Mouse (Mus musculus) testis, adult 2 months (tissue): ENCODE data around the gene Gatad2b. TPM values are rescaled to one million over a fixed set of nuclear protein-coding genes. Genes with fewer than 3 reads are reported as not detected.

Experiments
- H3K27ac ChIP-seq: fragments of 200-500 bp; 2 replicates; pipeline ENCODE4 v1.5.1; 2012; ENCODE audit warnings: low read depth, low read length; ENCODE audit not compliant: control insufficient read depth, insufficient read depth
- H3K27me3 ChIP-seq: fragments of 200-500 bp; 2 replicates; pipeline ENCODE4 v1.6.1; 2012; ENCODE audit warnings: mild to moderate bottlenecking, low read length, moderate library complexity; ENCODE audit not compliant: control insufficient read depth, insufficient read depth
- H3K36me3 ChIP-seq: fragments of 200-500 bp; 2 replicates; pipeline ENCODE4 v1.6.1; 2012; ENCODE audit warnings: mild to moderate bottlenecking, low read length; ENCODE audit not compliant: control insufficient read depth, insufficient read depth
- H3K4me1 ChIP-seq: fragments of 200-500 bp; 2 replicates; pipeline ENCODE4 v1.6.1; 2012; ENCODE audit warnings: low read length; ENCODE audit not compliant: control insufficient read depth, insufficient read depth
- H3K4me3 ChIP-seq: fragments of 200-500 bp; 2 replicates; pipeline ENCODE4 v1.5.1; 2012; ENCODE audit warnings: low read depth, mild to moderate bottlenecking, low read length, moderate library complexity, mixed read lengths; ENCODE audit not compliant: control insufficient read depth
- CTCF ChIP-seq: fragments of 200-500 bp; IDR thresholded peaks from 2 replicates; pipeline ENCODE4 v1.5.1; 2012; ENCODE audit warnings: low read depth, mild to moderate bottlenecking, inconsistent platforms, low read length, moderate library complexity; ENCODE audit not compliant: control insufficient read depth, insufficient read depth, insufficient replicate concordance
- POLR2A ChIP-seq: fragments of 200-500 bp; IDR thresholded peaks from 2 replicates; pipeline ENCODE4 v1.6.1; 2012; ENCODE audit warnings: low read depth, mild to moderate bottlenecking, inconsistent platforms, low read length, moderate library complexity; ENCODE audit not compliant: control insufficient read depth
- polyA plus RNA-seq: library from polyadenylated mRNA; depleted of rRNA; stranded (reverse); fragments of >200 nt; gene quantifications from 2 replicates; pipeline ENCODE4 v1.2.3, GENCODE M21; 2012

Gatad2b gene
- polyA plus RNA-seq, 1 experiment: 34.5 TPM

DNA sequence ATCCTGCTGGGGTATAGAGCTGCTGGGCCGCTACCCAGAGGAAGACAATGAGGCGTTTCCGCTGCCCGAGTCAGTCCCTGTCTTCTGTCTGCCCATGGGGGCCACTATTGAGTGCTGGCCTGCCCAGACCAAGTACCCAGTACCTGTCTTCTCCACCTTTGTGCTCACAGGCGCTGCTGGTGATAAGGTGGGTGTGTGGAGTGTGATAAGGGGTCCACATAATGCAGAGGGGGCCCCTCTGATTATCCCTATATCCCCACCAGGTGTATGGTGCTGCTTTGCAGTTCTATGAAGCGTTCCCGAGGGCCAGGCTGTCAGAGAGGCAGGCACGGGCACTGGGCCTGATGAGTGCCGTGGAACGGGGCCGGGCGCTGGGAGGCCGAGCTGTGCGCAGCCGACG is 24.0 kb upstream of the Gatad2b start:
- Histone ChIP-seq H3K4me1 (peaks cover 25% of the 10 kb centered on the region), H3K4me3 (peak overlapping the region; percentile 84), H3K27ac (no peak overlapping the region), H3K36me3 (no peaks in the 10 kb centered on the region), H3K27me3 (no peaks in the 10 kb centered on the region)
- TF ChIP-seq CTCF: no peak
- no peak for TF ChIP-seq POLR2A

DNA sequence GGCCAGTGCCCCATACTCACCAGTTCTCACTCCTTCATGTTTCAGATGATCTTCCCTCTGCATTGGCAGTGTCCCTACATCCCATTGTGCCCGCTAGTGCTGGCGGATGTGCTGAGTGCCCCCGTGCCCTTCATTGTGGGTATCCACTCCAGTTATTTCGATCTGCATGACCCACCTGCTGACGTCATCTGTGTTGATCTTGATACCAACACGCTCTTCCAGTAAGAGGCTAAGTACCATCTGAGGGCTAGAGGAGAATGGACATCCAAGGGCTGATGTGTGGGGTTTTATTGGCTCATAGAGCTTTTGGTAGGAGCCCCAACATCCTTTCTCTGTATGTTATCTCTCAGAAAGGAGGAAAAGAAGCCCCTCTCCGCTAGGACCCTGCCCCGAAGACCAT is 22.2 kb upstream of the Gatad2b start:
- H3K4me1 ChIP-seq: peaks cover 23% of the 10 kb centered on the region
- H3K4me3 ChIP-seq: peak overlapping the region; percentile 52
- TF ChIP-seq POLR2A (no peak), CTCF (no peak)
- H3K36me3 ChIP-seq: no peaks in the 10 kb centered on the region
- no peak overlapping the region for H3K27ac ChIP-seq
- H3K27me3 ChIP-seq: no peaks in the 10 kb centered on the region

DNA sequence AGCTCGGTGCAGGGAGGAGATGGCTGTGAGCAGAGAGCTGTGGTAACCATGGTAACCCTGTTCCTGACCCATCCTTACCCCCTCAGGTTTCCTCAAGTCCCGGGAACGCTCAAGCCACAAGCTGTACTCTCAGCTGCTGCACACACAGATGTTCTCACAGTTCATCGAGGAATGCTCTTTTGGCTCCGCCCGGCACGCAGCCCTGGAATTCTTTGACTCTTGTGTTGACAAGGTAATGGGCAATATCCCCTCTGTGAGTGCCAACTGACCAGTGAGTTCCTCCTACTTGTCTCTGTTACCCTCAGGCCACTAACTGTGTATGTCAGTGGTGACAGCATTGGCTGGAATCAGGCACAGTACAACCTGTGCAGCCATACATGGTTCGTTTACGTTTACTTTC is 20.8 kb upstream of the Gatad2b start:
- peak overlapping the region; percentile 6; the same call in 1 of the 2 replicates for H3K4me3 ChIP-seq
- H3K27ac ChIP-seq: no peak overlapping the region
- TF ChIP-seq POLR2A (no peak), CTCF (no peak)
- H3K4me1 ChIP-seq: peaks cover 18% of the 10 kb centered on the region
- H3K27me3 ChIP-seq: no peaks in the 10 kb centered on the region
- H3K36me3 ChIP-seq: no peaks in the 10 kb centered on the region

DNA sequence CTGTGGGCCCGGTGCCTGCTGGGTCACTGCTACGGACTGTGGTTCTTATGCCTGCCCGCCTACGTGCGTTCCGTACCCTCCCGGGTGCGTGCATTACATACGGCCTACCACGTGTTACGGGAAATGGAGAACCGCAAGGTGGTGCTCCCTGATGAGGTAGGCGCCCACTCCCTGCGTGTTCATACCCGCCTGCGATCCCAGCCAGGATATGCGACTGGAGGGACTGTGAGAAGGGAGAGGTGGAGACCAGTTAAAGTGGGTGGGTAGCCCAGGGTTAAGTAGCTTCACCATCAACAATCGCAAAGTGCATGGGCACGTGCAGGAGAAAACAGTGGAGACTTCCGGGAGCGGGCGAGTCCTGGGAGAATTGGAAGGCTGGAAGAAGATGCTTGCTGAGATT is 19.1 kb upstream of the Gatad2b start:
- TF ChIP-seq CTCF (no peak), POLR2A (no peak)
- Histone ChIP-seq H3K27ac (no peak overlapping the region), H3K27me3 (no peaks in the 10 kb centered on the region), H3K4me1 (peaks cover 18% of the 10 kb centered on the region), H3K4me3 (peak overlapping the region; percentile 68), H3K36me3 (no peaks in the 10 kb centered on the region)

DNA sequence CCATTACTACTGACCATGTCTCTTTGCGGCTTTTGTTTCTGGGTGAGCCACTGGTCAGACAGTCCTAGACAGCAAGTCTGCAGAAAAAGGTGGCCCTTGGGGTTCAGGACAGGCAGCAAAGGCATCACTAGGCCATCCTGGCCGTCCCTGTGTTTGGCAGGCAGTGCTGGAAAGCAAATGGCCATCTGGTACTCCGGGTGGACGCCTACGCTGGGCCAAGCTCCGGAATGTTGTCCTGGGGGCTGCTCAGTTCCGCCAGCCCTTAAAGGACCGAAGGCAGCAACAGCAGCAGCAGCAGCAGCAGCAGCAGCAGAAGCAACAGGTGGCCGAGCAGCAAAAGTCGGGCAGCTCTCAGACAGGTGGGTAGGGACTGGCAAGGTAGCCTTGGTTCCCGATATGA is 17.7 kb upstream of the Gatad2b start:
- Histone ChIP-seq H3K4me3 (no peak overlapping the region), H3K27ac (no peak overlapping the region), H3K27me3 (no peaks in the 10 kb centered on the region), H3K4me1 (peaks cover 16% of the 10 kb centered on the region), H3K36me3 (no peaks in the 10 kb centered on the region)
- TF ChIP-seq CTCF (no peak), POLR2A (no peak)

DNA sequence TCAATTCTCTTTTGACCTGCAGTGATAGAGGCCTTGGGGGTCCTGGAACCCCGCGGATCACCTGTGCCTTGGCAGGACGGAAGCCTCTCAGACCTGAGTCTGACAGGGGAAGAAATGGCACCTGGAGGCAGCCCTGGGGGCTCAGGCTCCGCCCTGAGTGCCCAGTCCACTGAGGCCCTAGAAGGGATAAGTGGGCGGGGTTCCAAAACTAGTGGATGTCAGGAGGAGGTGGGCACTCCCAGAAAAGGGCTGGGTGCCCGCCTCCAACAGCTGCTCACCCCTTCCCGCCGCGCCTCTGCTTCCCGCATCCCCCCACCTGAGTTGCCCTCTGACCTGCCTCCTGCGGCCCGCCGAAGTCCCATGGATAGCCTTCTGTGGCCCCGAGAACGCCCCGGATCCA is 16.1 kb upstream of the Gatad2b start:
- Histone ChIP-seq H3K27me3 (no peaks in the 10 kb centered on the region), H3K4me3 (no peak overlapping the region), H3K27ac (no peak overlapping the region), H3K36me3 (no peaks in the 10 kb centered on the region), H3K4me1 (peaks cover 15% of the 10 kb centered on the region)
- TF ChIP-seq POLR2A (no peak), CTCF (no peak)

DNA sequence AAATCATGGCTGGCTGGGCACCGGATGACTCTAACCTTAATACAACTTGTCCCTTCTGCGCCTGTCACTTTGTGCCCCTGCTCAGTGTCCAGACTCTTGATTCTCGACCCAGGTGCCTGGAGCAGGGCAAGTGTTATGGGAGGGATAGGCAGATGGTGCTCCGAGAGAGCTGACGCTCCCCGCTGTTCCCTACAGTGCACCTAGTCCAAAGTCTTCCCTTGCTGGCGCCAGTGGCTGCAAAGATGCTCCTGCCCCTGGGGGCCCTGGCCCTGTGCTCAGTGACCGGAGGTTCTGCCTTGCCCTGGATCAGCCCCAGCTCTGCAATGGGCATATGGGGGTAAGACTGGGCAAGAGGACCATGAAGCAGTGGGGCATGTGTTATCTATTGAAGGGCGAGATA is 15.2 kb upstream of the Gatad2b start:
- Histone ChIP-seq H3K4me3 (no peak overlapping the region), H3K27ac (no peak overlapping the region), H3K4me1 (peaks cover 15% of the 10 kb centered on the region), H3K27me3 (no peaks in the 10 kb centered on the region), H3K36me3 (no peaks in the 10 kb centered on the region)
- no peak for TF ChIP-seq POLR2A
- TF ChIP-seq CTCF: no peak

DNA sequence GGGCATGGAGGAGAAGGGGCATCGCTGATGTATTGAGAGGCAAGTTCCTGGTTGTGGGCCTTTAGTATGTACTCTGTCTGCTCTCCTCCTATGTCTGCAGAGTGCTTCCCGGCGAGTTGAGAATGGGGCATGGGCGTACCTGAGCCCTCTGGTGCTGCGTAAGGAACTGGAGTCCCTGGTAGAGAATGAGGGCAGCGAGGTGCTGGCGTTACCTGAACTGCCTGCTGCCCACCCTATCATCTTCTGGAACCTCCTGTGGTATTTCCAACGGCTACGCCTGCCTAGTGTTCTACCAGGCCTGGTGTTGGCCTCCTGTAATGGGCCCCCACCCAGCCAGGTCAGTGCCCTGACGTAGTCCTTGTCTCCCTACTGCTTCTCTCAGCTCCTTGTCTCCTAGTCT is 14.8 kb upstream of the Gatad2b start:
- no peaks in the 10 kb centered on the region for H3K36me3 ChIP-seq
- H3K4me3 ChIP-seq: no peak overlapping the region
- H3K27ac ChIP-seq: no peak overlapping the region
- no peaks in the 10 kb centered on the region for H3K27me3 ChIP-seq
- TF ChIP-seq POLR2A: no peak
- no peak for TF ChIP-seq CTCF
- peaks cover 15% of the 10 kb centered on the region for H3K4me1 ChIP-seq
